Mouse (Mus musculus) thymus, adult 2 months (tissue): ENCODE measurements around the gene Gna11.

ENCODE experiments used
- CTCF ChIP-seq: fragments of 200-500 bp; IDR thresholded peaks from 2 replicates; pipeline ENCODE4 v1.5.1; 2012; ENCODE audit warnings: mild to moderate bottlenecking, control low read depth, low read length, moderate library complexity, borderline replicate concordance; ENCODE audit not compliant: control insufficient read depth, poor library complexity, insufficient read depth; ENCODE audit errors: extremely low read depth
- POLR2A ChIP-seq: fragments of 200-500 bp; IDR thresholded peaks from 2 replicates; pipeline ENCODE4 v1.6.1; 2012; ENCODE audit warnings: mild to moderate bottlenecking, low read length, control low read depth, moderate library complexity; ENCODE audit not compliant: control insufficient read depth, poor library complexity, insufficient read depth; ENCODE audit errors: extremely low read depth

DNA sequence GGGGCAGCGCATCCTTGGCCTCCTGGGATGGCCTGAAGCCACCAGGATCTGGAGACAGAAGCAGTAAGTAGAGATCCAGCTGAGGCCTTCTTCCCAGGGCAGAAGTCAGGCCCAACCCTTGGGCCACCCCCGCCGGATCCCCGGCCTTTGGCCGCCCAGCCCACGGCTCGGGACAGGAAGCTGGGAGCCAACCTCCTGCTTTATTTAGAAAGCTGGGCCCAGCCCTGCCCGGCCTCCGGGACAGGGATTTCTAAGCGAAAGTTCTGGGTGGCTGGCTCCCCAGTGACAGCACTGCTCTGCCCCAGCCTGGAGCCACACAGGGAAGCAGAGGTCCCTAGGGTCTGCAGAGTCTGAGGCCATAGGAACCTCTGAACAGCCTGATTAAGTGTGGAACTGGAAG, 3.2 kb downstream of the Gna11 start:
- TF ChIP-seq POLR2A (no peak), CTCF (no peak)
